Mouse (Mus musculus) E14TG2a.4 (cell line): ENCODE measurements around the gene Azin2.

Experiments used
- CTCF ChIP-seq: conservative IDR thresholded peaks from 2 replicates; pipeline ENCODE4 v1.5.1; 2014; ENCODE audit warnings: low read length
- NANOG ChIP-seq: IDR thresholded peaks from 2 replicates; pipeline ENCODE4 v1.6.1; 2014; ENCODE audit warnings: borderline replicate concordance, low read length, mixed read lengths

- no peak for TF ChIP-seq CTCF
- TF ChIP-seq NANOG = no peak
These were observed 50.2 kb downstream of the Azin2 start for GRCm38 (mm10) chr4:128912085-128912484.
